Mouse (Mus musculus) hindbrain, embryonic 13.5 days (tissue): Measurements from ENCODE around the gene Card6. TPM values are rescaled to one million over a fixed set of nuclear protein-coding genes. Genes with fewer than 3 reads are reported as not detected.

Experiments used
- ATAC-seq: fragments of 200-750 bp; cut with Nextera tagmentation; 2 replicates; pipeline ENCODE4 v1.8.0; 2017; ENCODE audit warnings: moderate TSS enrichment; ENCODE audit not compliant: low FRiP score
- H3K27ac ChIP-seq: fragments of 300-500 bp; sonication (generic); 2 replicates; pipeline ENCODE4 v1.5.1; 2015; ENCODE audit warnings: inconsistent platforms, mild to moderate bottlenecking, moderate library complexity
- H3K27me3 ChIP-seq: fragments of 300-500 bp; sonication (generic); 2 replicates; pipeline ENCODE4 v1.6.1; 2015; ENCODE audit warnings: mild to moderate bottlenecking, inconsistent platforms
- H3K36me3 ChIP-seq: fragments of 300-500 bp; sonication (generic); 2 replicates; pipeline ENCODE4 v1.6.1; 2015; ENCODE audit warnings: mild to moderate bottlenecking, inconsistent platforms
- H3K4me1 ChIP-seq: fragments of 300-500 bp; sonication (generic); replicated peaks from 2 replicates; pipeline ENCODE4 v1.6.1; 2015; ENCODE audit warnings: inconsistent platforms
- H3K4me2 ChIP-seq: fragments of 300-500 bp; sonication (generic); 2 replicates; pipeline ENCODE4 v1.6.1; 2015; ENCODE audit warnings: inconsistent platforms, mild to moderate bottlenecking, moderate library complexity
- H3K4me3 ChIP-seq: fragments of 300-500 bp; sonication (generic); 2 replicates; pipeline ENCODE4 v1.5.1; 2015; ENCODE audit warnings: mild to moderate bottlenecking, inconsistent platforms
- H3K9ac ChIP-seq: fragments of 300-500 bp; sonication (generic); 2 replicates; pipeline ENCODE4 v1.6.1; 2015; ENCODE audit warnings: mild to moderate bottlenecking, inconsistent platforms
- H3K9me3 ChIP-seq: fragments of 300-500 bp; sonication (generic); 2 replicates; pipeline ENCODE4 v1.6.1; 2016; ENCODE audit warnings: inconsistent platforms
- WGBS: fragments of 180-500 bp; shearing (Covaris S2); methylation state at CpG from one replicate; pipeline ENCODE4 v1.1.7; 2015; 5-methylcytosine and 5-hydroxymethylcytosine counted together
- polyA plus RNA-seq: library from polyadenylated mRNA; unstranded; fragments of >200 nt; fragmentation: Nextera tagmentation; extraction: Ambion mirVana; gene quantifications from 2 replicates; pipeline ENCODE4 v1.2.1, GENCODE M21; 2015

Card6 gene
- polyA plus RNA-seq, 1 experiment from 2014 or later: 1.0 TPM

- Histone ChIP-seq H3K9me3 (no peaks in the 10 kb centered on the region), H3K4me1 (no peaks in the 10 kb centered on the region), H3K27me3 (no peaks in the 10 kb centered on the region), H3K9ac (no peak overlapping the region), H3K27ac (no peak overlapping the region), H3K4me2 (no peak overlapping the region), H3K4me3 (no peak overlapping the region), H3K36me3 (no peaks in the 10 kb centered on the region)
- 96% methylated on average over 4 of the region's 4 CpGs for WGBS
- no peak for ATAC-seq
Observed at GRCm38 (mm10) chr15:5102312-5102711, 6.0 kb downstream of the Card6 start.

- H3K4me1 ChIP-seq: no peaks in the 10 kb centered on the region
- H3K36me3 ChIP-seq: no peaks in the 10 kb centered on the region
- H3K9me3 ChIP-seq: no peaks in the 10 kb centered on the region
- H3K4me2 ChIP-seq: no peak overlapping the region
- H3K4me3 ChIP-seq: no peak overlapping the region
- WGBS: 100% methylated on average over 1 of the region's 1 CpGs
- H3K27ac ChIP-seq: no peak overlapping the region
- H3K27me3 ChIP-seq: no peaks in the 10 kb centered on the region
- no peak for ATAC-seq
- no peak overlapping the region for H3K9ac ChIP-seq
Observed at GRCm38 (mm10) chr15:5097376-5097775, 11.0 kb downstream of the Card6 start.

- Histone ChIP-seq H3K27me3 (no peaks in the 10 kb centered on the region), H3K27ac (no peak overlapping the region), H3K9me3 (no peaks in the 10 kb centered on the region), H3K4me2 (no peak overlapping the region), H3K4me1 (no peaks in the 10 kb centered on the region), H3K9ac (no peak overlapping the region), H3K4me3 (no peak overlapping the region), H3K36me3 (no peaks in the 10 kb centered on the region)
- no peak for ATAC-seq
- 90% methylated on average over 11 of the region's 11 CpGs for WGBS
Observed at GRCm38 (mm10) chr15:5095534-5096301, 12.6 kb downstream of the Card6 start.

- no peaks in the 10 kb centered on the region for H3K36me3 ChIP-seq
- H3K27me3 ChIP-seq: no peaks in the 10 kb centered on the region
- 92% methylated on average over 10 of the region's 10 CpGs for WGBS
- no peak overlapping the region for H3K9ac ChIP-seq
- no peak overlapping the region for H3K4me3 ChIP-seq
- H3K4me2 ChIP-seq: no peak overlapping the region
- no peak overlapping the region for H3K27ac ChIP-seq
- no peaks in the 10 kb centered on the region for H3K4me1 ChIP-seq
- H3K9me3 ChIP-seq: no peaks in the 10 kb centered on the region
- ATAC-seq: no peak
Observed at GRCm38 (mm10) chr15:5090131-5090530, 18.2 kb downstream of the Card6 start.

GRCm38 (mm10) chr15:5088850-5089608 lies 19.3 kb downstream of the Card6 start:
- Histone ChIP-seq H3K4me1 (no peaks in the 10 kb centered on the region), H3K9me3 (no peaks in the 10 kb centered on the region), H3K9ac (no peak overlapping the region), H3K27ac (no peak overlapping the region), H3K4me2 (no peak overlapping the region), H3K4me3 (no peak overlapping the region), H3K27me3 (no peaks in the 10 kb centered on the region), H3K36me3 (no peaks in the 10 kb centered on the region)
- peak; percentile 54 for ATAC-seq
- WGBS: 62% methylated on average over 7 of the region's 7 CpGs

GRCm38 (mm10) chr15:5086162-5086561 lies 22.2 kb downstream of the Card6 start:
- Histone ChIP-seq H3K4me2 (no peak overlapping the region), H3K4me3 (no peak overlapping the region), H3K9ac (no peak overlapping the region), H3K27me3 (no peaks in the 10 kb centered on the region), H3K4me1 (no peaks in the 10 kb centered on the region), H3K36me3 (no peaks in the 10 kb centered on the region), H3K27ac (no peak overlapping the region), H3K9me3 (no peaks in the 10 kb centered on the region)
- 16% methylated on average over 2 of the region's 2 CpGs for WGBS
- ATAC-seq: no peak

GRCm38 (mm10) chr15:5081235-5081634 lies 27.1 kb downstream of the Card6 start:
- Histone ChIP-seq H3K9me3 (no peaks in the 10 kb centered on the region), H3K4me3 (no peak overlapping the region), H3K27ac (no peak overlapping the region), H3K4me1 (no peaks in the 10 kb centered on the region), H3K36me3 (no peaks in the 10 kb centered on the region), H3K4me2 (no peak overlapping the region), H3K27me3 (no peaks in the 10 kb centered on the region), H3K9ac (no peak overlapping the region)
- ATAC-seq: no peak
- WGBS: 97% methylated on average over 1 of the region's 1 CpGs

GRCm38 (mm10) chr15:5068801-5069518 lies 39.4 kb downstream of the Card6 start:
- H3K4me1 ChIP-seq: no peaks in the 10 kb centered on the region
- no peaks in the 10 kb centered on the region for H3K27me3 ChIP-seq
- no peak overlapping the region for H3K4me3 ChIP-seq
- no peaks in the 10 kb centered on the region for H3K9me3 ChIP-seq
- H3K36me3 ChIP-seq: no peaks in the 10 kb centered on the region
- H3K4me2 ChIP-seq: no peak overlapping the region
- no peak overlapping the region for H3K9ac ChIP-seq
- 60% methylated on average over 15 of the region's 15 CpGs for WGBS
- ATAC-seq: peak; percentile 61; the same call in 1 of the 2 replicates
- no peak overlapping the region for H3K27ac ChIP-seq

GRCm38 (mm10) chr15:5063635-5064034 lies 44.7 kb downstream of the Card6 start, which contains the start of gene C7:
C7 (minus strand) TSS chr15:5063740.
- Histone ChIP-seq H3K27ac (no peak within 1 kb of the TSS), H3K9ac (no peak within 1 kb of the TSS), H3K36me3 (no peaks in the 10 kb centered on the region), H3K27me3 (no peaks in the 10 kb centered on the region), H3K9me3 (no peaks in the 10 kb centered on the region), H3K4me3 (no peak within 1 kb of the TSS), H3K4me2 (no peak within 1 kb of the TSS), H3K4me1 (no peaks in the 10 kb centered on the region)
- no peak for ATAC-seq

Other genes with a start within 250 kb of the Card6 start
- not detected in 2 replicates for gene Mroh2b, start 209.8 kb downstream of the Card6 start, polyA plus RNA-seq
- 0.12 TPM in 1 of 2 replicates, not detected in the other for gene C7, start 44.8 kb downstream of the Card6 start, polyA plus RNA-seq
- 426 and 444 TPM in 2 replicates for gene Rpl37, start 8.1 kb upstream of the Card6 start, polyA plus RNA-seq
- 14.3 and 15.6 TPM in 2 replicates for gene Prkaa1, start 35.3 kb upstream of the Card6 start, polyA plus RNA-seq
- gene Ttc33, start 77.0 kb upstream of the Card6 start, polyA plus RNA-seq: 55.7 and 59.8 TPM in 2 replicates
- 2.8 and 3.5 TPM in 2 replicates for gene Ptger4, start 135.6 kb upstream of the Card6 start, polyA plus RNA-seq